Mouse (Mus musculus) C2C12 (cell line): ENCODE data around the gene Ror2. TPM values are rescaled to one million over a fixed set of nuclear protein-coding genes. Genes with fewer than 3 reads are reported as not detected.

ENCODE experiments used
- H3K27me3 ChIP-seq: one replicate; pipeline ENCODE4 v1.6.1; 2011; ENCODE audit not compliant: control insufficient read depth, insufficient read depth, insufficient read length
- H3K36me3 ChIP-seq: one replicate; pipeline ENCODE4 v1.6.1; 2011; ENCODE audit not compliant: control insufficient read depth, insufficient read depth
- H3K4me3 ChIP-seq: one replicate; pipeline ENCODE4 v1.5.1; 2011; ENCODE audit warnings: mild to moderate bottlenecking, control low read depth; ENCODE audit not compliant: poor library complexity, insufficient read depth, severe bottlenecking
- H3K79me2 ChIP-seq: one replicate; pipeline ENCODE4 v1.6.1; 2011; ENCODE audit not compliant: control insufficient read depth, insufficient read depth
- H3K79me3 ChIP-seq: one replicate; pipeline ENCODE4 v1.6.1; 2011; ENCODE audit warnings: low read depth, control low read depth
- H3ac ChIP-seq: one replicate; pipeline ENCODE3; 2011; ENCODE audit warnings: low read depth; ENCODE audit not compliant: control insufficient read depth, insufficient read length
- CEBPB ChIP-seq: IDR thresholded peaks from one replicate; pipeline ENCODE4 v1.6.1; 2011; ENCODE audit warnings: low read depth, mild to moderate bottlenecking, control low read depth, moderate library complexity
- CTCF ChIP-seq: IDR thresholded peaks from one replicate; pipeline ENCODE4 v1.5.1; 2011; ENCODE audit not compliant: control insufficient read depth, insufficient read depth, insufficient read length
- FOSL1 ChIP-seq: IDR thresholded peaks from one replicate; pipeline ENCODE4 v1.8.0; 2011; ENCODE audit warnings: mild to moderate bottlenecking, low read length; ENCODE audit not compliant: poor library complexity, insufficient read depth, severe bottlenecking
- MAX ChIP-seq: IDR thresholded peaks from one replicate; pipeline ENCODE4 v1.6.1; 2011; ENCODE audit warnings: mild to moderate bottlenecking, control low read depth
- MYOD1 ChIP-seq: IDR thresholded peaks from one replicate; pipeline ENCODE4 v1.6.1; 2011; ENCODE audit warnings: low read depth; ENCODE audit not compliant: control insufficient read depth, insufficient read length
- MYOG ChIP-seq: IDR thresholded peaks from one replicate; pipeline ENCODE4 v1.6.1; 2011; ENCODE audit not compliant: control insufficient read depth, insufficient read length; ENCODE audit errors: extremely low read depth
- USF1 ChIP-seq: IDR thresholded peaks from one replicate; pipeline ENCODE4 v1.6.1; 2011; ENCODE audit warnings: low read depth, mild to moderate bottlenecking, control low read depth, moderate library complexity
- polyA plus RNA-seq: library from polyadenylated mRNA; unstranded; fragments of >200 nt; fragmentation: generic; extraction: Trizol; gene quantifications from one replicate; pipeline ENCODE4 v1.2.1, GENCODE M21; 2012; ENCODE audit warnings: missing spikeins

Gene Ror2
- polyA plus RNA-seq, 1 experiment, result 0.13 TPM

GRCm38 (mm10) chr13:53227019-53227418 lies 58.9 kb downstream of the Ror2 start:
- Histone ChIP-seq H3K79me2 (no peaks in the 10 kb centered on the region), H3K36me3 (no peaks in the 10 kb centered on the region), H3K4me3 (no peak overlapping the region), H3K27me3 (peaks cover 14% of the 10 kb centered on the region), H3ac (no peak overlapping the region), H3K79me3 (no peaks in the 10 kb centered on the region)
- no peak for TF ChIP-seq CTCF
- no peak for TF ChIP-seq USF1
- no peak for TF ChIP-seq CEBPB
- TF ChIP-seq MAX, result no peak
- TF ChIP-seq MYOD1, result no peak
- no peak for TF ChIP-seq MYOG
- no peak for TF ChIP-seq FOSL1

GRCm38 (mm10) chr13:53226461-53226860 lies 59.5 kb downstream of the Ror2 start:
- Histone ChIP-seq H3K79me3 (no peaks in the 10 kb centered on the region), H3K27me3 (peaks cover 13% of the 10 kb centered on the region), H3K79me2 (no peaks in the 10 kb centered on the region), H3ac (no peak overlapping the region), H3K36me3 (no peaks in the 10 kb centered on the region), H3K4me3 (no peak overlapping the region)
- TF ChIP-seq CTCF (no peak), MAX (no peak), FOSL1 (no peak), MYOG (no peak), CEBPB (no peak), MYOD1 (no peak), USF1 (no peak)

GRCm38 (mm10) chr13:53225925-53226324 lies 60.0 kb downstream of the Ror2 start:
- H3K27me3 ChIP-seq, result peaks cover 17% of the 10 kb centered on the region
- no peaks in the 10 kb centered on the region for H3K79me2 ChIP-seq
- H3K36me3 ChIP-seq, result no peaks in the 10 kb centered on the region
- H3ac ChIP-seq, result no peak overlapping the region
- TF ChIP-seq MAX (no peak), MYOD1 (no peak), CEBPB (no peak), USF1 (no peak), CTCF (no peak), MYOG (no peak), FOSL1 (no peak)
- no peaks in the 10 kb centered on the region for H3K79me3 ChIP-seq
- H3K4me3 ChIP-seq, result no peak overlapping the region

- Histone ChIP-seq H3K27me3 (peaks cover 37% of the 10 kb centered on the region), H3K36me3 (no peaks in the 10 kb centered on the region), H3K4me3 (no peak overlapping the region), H3ac (no peak overlapping the region), H3K79me3 (no peaks in the 10 kb centered on the region), H3K79me2 (no peaks in the 10 kb centered on the region)
- TF ChIP-seq CTCF (no peak), USF1 (no peak), CEBPB (no peak), MAX (no peak), MYOG (no peak), MYOD1 (no peak), FOSL1 (no peak)
Observed at GRCm38 (mm10) chr13:53221176-53221575, 64.7 kb downstream of the Ror2 start.

DNA sequence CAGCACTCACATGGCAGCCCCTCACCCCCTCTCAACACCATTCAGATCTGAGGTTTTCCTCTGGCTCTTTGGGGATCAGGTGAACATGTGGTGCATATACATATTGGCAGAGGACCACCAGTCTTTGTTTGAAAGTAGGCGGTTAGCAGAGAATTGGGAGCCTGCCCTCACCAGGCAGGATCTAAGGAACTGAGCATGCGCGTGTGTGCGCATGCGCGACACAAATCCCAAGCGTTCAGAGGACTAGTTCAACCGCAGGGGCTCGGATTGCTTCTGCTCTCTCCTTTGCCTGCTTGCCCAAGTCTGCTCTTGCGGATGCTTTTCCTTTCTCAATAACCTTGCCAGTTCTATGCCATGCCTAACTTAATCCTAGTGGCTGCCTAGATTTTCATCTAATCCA lies 66.0 kb downstream of the Ror2 start:
- no peaks in the 10 kb centered on the region for H3K79me3 ChIP-seq
- H3K27me3 ChIP-seq, result peaks cover 37% of the 10 kb centered on the region
- TF ChIP-seq USF1 (no peak), MAX (no peak), MYOD1 (no peak), CEBPB (no peak), MYOG (no peak), FOSL1 (no peak)
- H3K36me3 ChIP-seq, result no peaks in the 10 kb centered on the region
- H3K79me2 ChIP-seq, result no peaks in the 10 kb centered on the region
- no peak overlapping the region for H3ac ChIP-seq
- no peak overlapping the region for H3K4me3 ChIP-seq

DNA sequence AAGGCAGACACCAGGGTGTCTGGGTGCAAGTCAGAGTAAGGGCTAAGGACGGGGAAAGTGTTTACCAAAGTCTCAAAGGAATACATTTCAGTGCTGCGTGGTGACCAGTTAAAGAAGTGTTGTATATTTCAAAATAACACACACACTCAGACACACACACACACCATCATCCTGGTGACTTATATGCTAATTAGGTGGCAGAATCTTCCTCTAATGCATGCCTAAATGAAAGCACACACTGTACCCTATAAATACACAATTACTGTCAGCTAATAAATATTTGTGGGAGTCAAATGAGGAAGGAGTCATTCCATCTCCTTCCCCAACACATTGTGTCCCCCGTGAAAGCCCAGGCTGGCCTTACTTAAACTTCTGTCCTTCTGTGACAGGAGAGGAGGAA lies 66.5 kb downstream of the Ror2 start:
- no peaks in the 10 kb centered on the region for H3K79me3 ChIP-seq
- H3K27me3 ChIP-seq, result peaks cover 37% of the 10 kb centered on the region
- no peaks in the 10 kb centered on the region for H3K36me3 ChIP-seq
- H3K79me2 ChIP-seq, result no peaks in the 10 kb centered on the region
- no peak for TF ChIP-seq CEBPB
- no peak for TF ChIP-seq CTCF
- TF ChIP-seq FOSL1, result no peak
- TF ChIP-seq USF1, result no peak
- TF ChIP-seq MAX, result no peak
- no peak for TF ChIP-seq MYOD1
- no peak for TF ChIP-seq MYOG
- no peak overlapping the region for H3K4me3 ChIP-seq
- H3ac ChIP-seq, result no peak overlapping the region
